Mouse (Mus musculus) spleen, adult 18-20 months (tissue): ENCODE data around the gene Cmss1.
A peak's percentile ranks its signal among the peaks of the same experiment; 100 is the strongest.

Experiments
- DNase-seq, 2 experiments: peaks; one replicate each; pipeline ENCODE4 v3.0.0; 2022; ENCODE audit warnings: mixed read lengths in 2 of 2

The Cmss1 gene

GRCm38 (mm10) chr16:57469869-57470268 is 136.8 kb downstream of the Cmss1 start:
- DNase-seq, result no peak

- no peak for DNase-seq
Measured at GRCm38 (mm10) chr16:57469301-57469700, 137.4 kb downstream of the Cmss1 start.

GRCm38 (mm10) chr16:57465386-57465913 is 141.2 kb downstream of the Cmss1 start:
- no peak for DNase-seq

- DNase-seq, result no peak
Measured at GRCm38 (mm10) chr16:57456003-57456402, 150.7 kb downstream of the Cmss1 start.

GRCm38 (mm10) chr16:57455573-57455972 is 151.1 kb downstream of the Cmss1 start:
- no peak for DNase-seq

- DNase-seq, result no peak
Measured at GRCm38 (mm10) chr16:57454106-57454763, 152.4 kb downstream of the Cmss1 start.

GRCm38 (mm10) chr16:57453009-57453408 is 153.7 kb downstream of the Cmss1 start:
- DNase-seq, result no peak

GRCm38 (mm10) chr16:57445096-57446094 is 161.3 kb downstream of the Cmss1 start:
- DNase-seq, result no peak

GRCm38 (mm10) chr16:57440706-57441437 is 165.8 kb downstream of the Cmss1 start:
- no peak for DNase-seq

- DNase-seq, result no peak
Measured at GRCm38 (mm10) chr16:57439206-57439605, 167.5 kb downstream of the Cmss1 start.

GRCm38 (mm10) chr16:57438288-57438685 is 168.4 kb downstream of the Cmss1 start:
- no peak for DNase-seq

- DNase-seq, result no peak
Measured at GRCm38 (mm10) chr16:57437523-57438287, 169.0 kb downstream of the Cmss1 start.

GRCm38 (mm10) chr16:57434640-57435039 is 172.0 kb downstream of the Cmss1 start:
- no peak for DNase-seq

GRCm38 (mm10) chr16:57433671-57434070 is 173.0 kb downstream of the Cmss1 start:
- DNase-seq, result no peak

- no peak for DNase-seq
Measured at GRCm38 (mm10) chr16:57433173-57433572, 173.5 kb downstream of the Cmss1 start.

- no peak for DNase-seq
Measured at GRCm38 (mm10) chr16:57431294-57431693, 175.4 kb downstream of the Cmss1 start.

GRCm38 (mm10) chr16:57428977-57429376 is 177.7 kb downstream of the Cmss1 start:
- no peak for DNase-seq

- DNase-seq, result no peak
Measured at GRCm38 (mm10) chr16:57427516-57428285, 179.0 kb downstream of the Cmss1 start.

- DNase-seq, result no peak
Measured at GRCm38 (mm10) chr16:57426680-57427079, 180.0 kb downstream of the Cmss1 start.

- peak; percentile 49 to 59 for DNase-seq
Measured at GRCm38 (mm10) chr16:57423001-57423800, 183.5 kb downstream of the Cmss1 start.
